Mouse (Mus musculus): Measurements from ENCODE around the gene Nup93. TPM values are rescaled to one million over a fixed set of nuclear protein-coding genes. Genes with fewer than 3 reads are reported as not detected.

The Nup93 gene
- polyA plus RNA-seq, 1 experiment from 2014 or later, result 114 TPM

DNA sequence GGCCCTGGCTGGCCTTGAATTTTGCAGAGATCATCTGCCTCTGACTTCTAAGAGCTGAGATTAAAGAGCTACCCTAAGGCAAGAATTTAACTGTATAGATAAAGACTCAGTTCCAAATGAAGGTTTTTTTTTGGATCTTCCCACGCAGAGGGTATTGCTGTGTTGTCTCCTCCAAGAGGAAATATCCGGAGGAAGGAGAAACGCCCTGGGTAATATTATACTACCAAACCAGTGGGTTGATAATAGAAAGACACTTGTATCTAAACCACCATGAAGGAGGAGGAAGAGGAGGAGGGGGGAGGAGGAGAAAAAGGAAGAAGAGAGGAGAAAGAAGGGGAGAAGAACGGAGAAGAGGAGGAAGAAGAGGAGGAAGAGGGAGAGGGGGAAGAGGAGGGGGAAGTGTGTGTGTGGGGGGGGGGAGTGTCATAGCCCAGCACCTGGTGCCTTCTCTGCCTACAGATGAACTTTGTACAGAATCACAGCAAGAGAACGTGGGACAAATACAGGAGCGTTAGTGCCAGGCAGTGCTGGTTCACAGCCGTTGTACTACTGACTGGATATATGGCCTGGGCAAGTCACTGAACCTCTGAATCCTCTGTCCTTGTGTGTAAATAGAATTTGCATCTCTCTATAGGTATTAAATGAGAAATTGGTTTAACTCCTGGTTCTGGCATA, 36.5 kb upstream of the Nup93 start:
- no peak overlapping the region for H3K4me3 ChIP-seq (replicated peaks)
- no peaks in the 10 kb centered on the region for H3K36me3 ChIP-seq
- H3K4me1 ChIP-seq (replicated peaks), result peaks cover 27% of the 10 kb centered on the region
- H3K27ac ChIP-seq, result no peak overlapping the region
- WGBS, result 65% methylated on average over 7 of the region's 7 CpGs
- no peaks in the 10 kb centered on the region for H3K9me3 ChIP-seq
- H3K4me2 ChIP-seq, result no peak overlapping the region
- ATAC-seq (ENCODE audit: insufficient number of reproducible peaks, insufficient read depth, low FRiP score, low TSS enrichment, low read depth), result no peak
- peaks cover 97% of the 10 kb centered on the region for H3K27me3 ChIP-seq
- no peak overlapping the region for H3K9ac ChIP-seq (replicated peaks)

DNA sequence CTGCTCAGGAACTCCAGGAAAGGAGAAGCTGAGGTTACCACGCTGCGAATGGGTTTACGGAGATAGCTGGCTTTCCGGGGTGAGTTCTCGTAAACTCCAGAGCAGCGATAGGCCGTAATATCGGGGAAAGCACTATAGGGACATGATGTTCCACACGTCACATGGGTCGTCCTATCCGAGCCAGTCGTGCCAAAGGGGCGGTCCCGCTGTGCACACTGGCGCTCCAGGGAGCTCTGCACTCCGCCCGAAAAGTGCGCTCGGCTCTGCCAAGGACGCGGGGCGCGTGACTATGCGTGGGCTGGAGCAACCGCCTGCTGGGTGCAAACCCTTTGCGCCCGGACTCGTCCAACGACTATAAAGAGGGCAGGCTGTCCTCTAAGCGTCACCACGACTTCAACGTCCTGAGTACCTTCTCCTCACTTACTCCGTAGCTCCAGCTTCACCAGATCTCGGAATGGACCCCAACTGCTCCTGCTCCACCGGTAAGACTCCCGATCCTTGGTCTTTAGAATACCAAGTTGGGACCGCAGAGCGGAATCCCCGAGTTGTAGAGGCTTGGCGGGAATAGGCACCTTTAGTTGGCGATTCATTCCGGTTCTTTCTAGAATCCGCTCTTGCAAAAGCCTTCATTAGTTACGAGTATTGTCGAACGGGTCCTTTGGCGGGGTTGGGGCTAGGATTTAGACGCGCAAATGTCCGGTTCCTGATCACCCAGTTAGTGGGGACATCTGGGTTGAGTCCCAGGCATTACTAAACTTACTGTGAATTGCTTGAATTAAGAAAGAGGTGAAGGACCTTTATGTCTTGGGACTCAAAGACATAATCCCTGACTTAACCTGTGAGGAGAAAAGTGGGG, 35.3 kb upstream of the Nup93 start, which contains the start of gene Mt1:
Gene Mt1, plus strand, starts transcription at position 226 of the 856 bp plus-strand sequence.
- Histone ChIP-seq H3K9ac (replicated peaks) (no peak within 1 kb of the TSS; the same call in 1 of the 2 replicates), H3K27me3 (peaks cover 97% of the 10 kb centered on the region), H3K4me1 (replicated peaks) (peaks cover 31% of the 10 kb centered on the region), H3K4me3 (replicated peaks) (peak within 1 kb of the TSS; percentile 41), H3K9me3 (no peaks in the 10 kb centered on the region), H3K27ac (no peak within 1 kb of the TSS), H3K4me2 (peak within 1 kb of the TSS; percentile 69), H3K36me3 (no peaks in the 10 kb centered on the region)
- no peak for ATAC-seq (ENCODE audit: insufficient number of reproducible peaks, insufficient read depth, low FRiP score, low TSS enrichment, low read depth)
- WGBS, result under 1% methylated on average over 50 of the region's 50 CpGs

DNA sequence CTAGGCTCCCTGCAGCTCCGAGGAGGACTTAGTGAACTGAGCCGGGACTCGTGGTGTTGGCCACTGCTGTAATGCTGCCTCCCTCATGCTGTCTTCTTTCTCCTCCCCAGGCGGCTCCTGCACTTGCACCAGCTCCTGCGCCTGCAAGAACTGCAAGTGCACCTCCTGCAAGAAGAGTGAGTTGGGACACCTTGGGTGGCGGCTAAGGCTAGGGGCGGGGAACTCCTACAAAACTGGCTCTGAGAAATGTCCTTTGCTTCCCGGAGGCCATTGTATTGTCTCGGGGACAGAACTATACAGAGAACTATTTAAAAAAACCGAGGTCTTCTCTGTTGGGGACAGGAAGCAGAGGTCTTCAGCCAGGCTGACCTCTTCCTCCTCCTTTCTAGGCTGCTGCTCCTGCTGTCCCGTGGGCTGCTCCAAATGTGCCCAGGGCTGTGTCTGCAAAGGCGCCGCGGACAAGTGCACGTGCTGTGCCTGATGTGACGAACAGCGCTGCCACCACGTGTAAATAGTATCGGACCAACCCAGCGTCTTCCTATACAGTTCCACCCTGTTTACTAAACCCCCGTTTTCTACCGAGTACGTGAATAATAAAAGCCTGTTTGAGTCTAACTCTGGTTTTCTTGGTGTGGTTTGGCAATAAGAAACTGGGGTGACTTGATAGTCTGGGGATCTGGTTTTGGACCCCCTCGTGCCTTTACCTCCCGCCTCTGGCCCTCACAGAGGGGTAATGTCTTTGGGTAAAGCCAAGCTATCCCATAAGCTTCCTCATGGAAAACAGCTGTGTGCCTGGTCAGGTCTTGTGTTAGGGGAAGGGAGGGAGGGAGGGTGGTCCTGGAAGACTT, 34.4 kb upstream of the Nup93 start:
- 4% methylated on average over 25 of the region's 25 CpGs for WGBS
- Histone ChIP-seq H3K9me3 (no peaks in the 10 kb centered on the region), H3K27ac (no peak overlapping the region), H3K27me3 (peaks cover 97% of the 10 kb centered on the region), H3K4me2 (peak overlapping the region; percentile 69), H3K9ac (replicated peaks) (no peak overlapping the region; the same call in 1 of the 2 replicates), H3K36me3 (no peaks in the 10 kb centered on the region), H3K4me3 (replicated peaks) (peak overlapping the region; percentile 41), H3K4me1 (replicated peaks) (peaks cover 36% of the 10 kb centered on the region)
- ATAC-seq (ENCODE audit: insufficient number of reproducible peaks, insufficient read depth, low FRiP score, low TSS enrichment, low read depth), result no peak

DNA sequence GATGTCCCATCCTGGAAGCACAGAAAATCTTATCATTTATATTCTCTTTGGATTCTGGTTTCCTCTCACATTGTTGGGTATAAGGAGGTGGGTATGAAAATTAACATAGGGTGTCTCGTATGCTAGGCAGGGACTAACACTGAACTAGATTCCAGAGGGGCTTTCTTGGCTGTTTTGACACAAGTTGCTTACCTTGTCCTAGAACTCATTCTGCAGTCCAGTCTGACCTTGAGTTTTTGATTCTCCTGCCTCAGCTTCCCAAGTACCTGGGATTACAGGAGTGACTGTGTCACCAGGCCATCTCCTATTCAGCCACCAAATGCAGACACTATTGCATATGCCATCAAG, 33.8 kb upstream of the Nup93 start:
- 73% methylated on average over 1 of the region's 1 CpGs for WGBS
- Histone ChIP-seq H3K9me3 (no peaks in the 10 kb centered on the region), H3K36me3 (no peaks in the 10 kb centered on the region), H3K27ac (no peak overlapping the region), H3K4me1 (replicated peaks) (peaks cover 36% of the 10 kb centered on the region), H3K27me3 (peaks cover 96% of the 10 kb centered on the region), H3K4me3 (replicated peaks) (no peak overlapping the region), H3K9ac (replicated peaks) (no peak overlapping the region), H3K4me2 (0 out of 2 replicates have a peak overlapping the region, but pooled peaks have one; percentile 69)
- ATAC-seq (ENCODE audit: insufficient number of reproducible peaks, insufficient read depth, low FRiP score, low TSS enrichment, low read depth), result no peak

DNA sequence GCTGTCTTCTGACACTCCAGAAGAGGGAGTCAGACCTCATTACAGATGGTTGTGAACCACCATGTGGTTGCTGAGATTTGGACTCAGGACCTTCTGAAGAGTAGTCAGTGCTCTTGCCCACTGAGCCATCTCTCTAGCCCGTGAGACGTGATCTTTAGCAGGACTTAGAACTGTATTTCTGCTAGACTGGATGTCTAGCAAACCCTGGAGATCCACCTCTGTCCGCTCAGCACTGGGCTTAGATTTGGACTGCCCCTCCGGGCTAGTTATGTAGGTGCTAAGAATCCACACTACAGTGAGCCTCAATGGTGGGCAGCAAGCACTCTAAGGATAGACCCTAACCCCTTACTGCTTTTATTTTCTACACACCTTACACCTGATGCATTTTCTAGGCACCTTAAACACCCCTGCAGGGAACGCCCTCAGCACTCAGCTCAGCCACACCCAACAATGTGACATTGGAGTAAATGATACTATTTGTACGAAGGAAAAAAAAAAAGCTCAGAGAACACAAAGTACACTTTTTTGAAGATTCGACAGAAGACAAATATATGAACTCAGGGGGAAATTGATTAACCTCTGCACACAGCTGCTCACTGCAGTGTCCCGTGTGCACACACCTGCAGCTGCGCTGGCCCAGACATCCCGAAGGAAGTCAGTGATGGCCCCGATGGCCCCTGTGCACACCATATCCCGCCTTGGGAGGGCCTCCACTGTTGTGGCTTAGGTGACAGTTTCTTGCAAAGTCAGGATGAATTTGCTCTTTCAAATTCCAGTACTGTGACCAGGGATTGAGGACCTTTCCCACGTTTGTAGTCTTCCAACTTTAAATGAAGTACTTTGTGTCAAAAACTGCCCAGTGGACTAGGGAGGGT, 32.1 kb upstream of the Nup93 start:
- no peak overlapping the region for H3K4me3 ChIP-seq (replicated peaks)

DNA sequence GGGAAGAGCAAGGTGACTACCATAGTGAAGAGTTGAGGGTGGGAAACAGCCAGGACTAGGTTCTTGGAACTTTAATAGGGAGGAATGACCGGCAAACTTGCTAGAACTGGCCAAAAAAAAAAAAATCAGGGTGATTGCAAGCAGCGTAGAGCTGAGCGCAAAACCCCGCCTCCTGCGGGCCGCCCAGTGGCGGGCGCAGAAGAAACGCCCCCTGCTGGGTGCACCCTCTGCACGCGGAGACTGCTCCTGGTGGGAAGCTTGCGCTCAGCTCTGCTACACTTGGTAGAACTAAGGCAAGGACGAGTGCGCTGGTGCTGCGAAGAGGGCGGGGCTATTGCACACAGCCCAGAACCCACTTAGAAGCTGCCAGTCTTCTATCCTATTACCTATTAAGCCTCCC, 31.2 kb upstream of the Nup93 start:
- Histone ChIP-seq H3K9me3 (no peaks in the 10 kb centered on the region), H3K4me1 (replicated peaks) (peaks cover 53% of the 10 kb centered on the region), H3K9ac (replicated peaks) (no peak overlapping the region), H3K4me3 (replicated peaks) (peak overlapping the region; percentile 18), H3K27me3 (peaks cover 97% of the 10 kb centered on the region), H3K27ac (no peak overlapping the region), H3K36me3 (no peaks in the 10 kb centered on the region), H3K4me2 (peak overlapping the region; percentile 48)
- WGBS, result under 1% methylated on average over 16 of the region's 16 CpGs
- ATAC-seq (ENCODE audit: insufficient number of reproducible peaks, insufficient read depth, low FRiP score, low TSS enrichment, low read depth), result peak; percentile 34

More for the DNA sequence above, 32.1 kb upstream of the Nup93 start:
- WGBS, result 63% methylated on average over 13 of the region's 13 CpGs
- Histone ChIP-seq H3K9ac (replicated peaks) (no peak overlapping the region), H3K36me3 (no peaks in the 10 kb centered on the region), H3K27me3 (peaks cover 96% of the 10 kb centered on the region), H3K9me3 (no peaks in the 10 kb centered on the region), H3K4me1 (replicated peaks) (peaks cover 47% of the 10 kb centered on the region), H3K27ac (no peak overlapping the region), H3K4me2 (peak overlapping the region; percentile 48)
- no peak for ATAC-seq (ENCODE audit: insufficient number of reproducible peaks, insufficient read depth, low FRiP score, low TSS enrichment, low read depth)

DNA sequence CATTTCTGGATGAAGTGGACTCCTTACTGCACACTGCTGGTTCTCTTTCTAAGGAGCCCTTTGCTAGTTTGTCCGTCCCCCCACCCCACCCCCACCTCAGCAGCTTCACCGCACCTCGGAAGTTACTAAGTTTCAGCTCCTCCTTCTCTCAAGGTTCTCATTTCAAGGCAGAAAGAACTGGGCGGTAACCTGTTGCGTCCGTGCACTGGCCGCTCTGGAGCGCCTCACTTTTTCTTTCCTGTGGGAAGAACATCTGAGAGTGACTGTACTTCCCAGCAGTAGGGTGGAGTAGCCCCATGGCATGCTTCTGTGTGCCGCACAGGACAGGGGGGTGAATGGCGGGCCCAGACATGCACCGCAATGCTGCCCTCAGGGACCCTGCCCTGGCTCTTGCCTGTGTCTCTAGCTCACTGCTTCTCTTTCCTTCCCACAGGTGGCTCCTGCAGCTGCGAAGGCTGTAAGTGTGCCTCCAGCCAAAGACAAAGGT, 30.0 kb upstream of the Nup93 start:
- Histone ChIP-seq H3K36me3 (no peaks in the 10 kb centered on the region), H3K4me1 (replicated peaks) (peaks cover 45% of the 10 kb centered on the region)
- ATAC-seq (ENCODE audit: insufficient number of reproducible peaks, insufficient read depth, low FRiP score, low TSS enrichment, low read depth), result no peak

DNA sequence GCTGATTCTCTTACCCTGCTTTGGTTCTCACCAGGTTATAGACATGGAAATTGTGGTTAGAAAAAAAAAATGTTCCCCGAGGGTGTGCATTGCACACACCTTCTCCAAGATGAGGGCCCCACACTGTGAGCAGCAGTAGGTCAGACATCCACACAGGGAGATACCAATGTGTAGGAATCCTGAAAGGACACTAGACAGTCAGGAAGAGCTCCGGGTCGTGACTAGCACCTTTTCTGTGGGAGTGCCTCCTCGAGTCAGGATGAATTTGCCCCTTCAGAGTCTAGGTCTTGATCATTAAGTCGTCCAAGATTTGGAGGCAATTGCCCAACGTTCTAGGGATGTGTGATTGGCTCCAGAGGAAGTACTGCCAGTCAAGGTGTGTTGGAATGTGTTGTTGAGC, 28.6 kb upstream of the Nup93 start:
- peaks cover 39% of the 10 kb centered on the region for H3K4me1 ChIP-seq (replicated peaks)
- peaks cover 87% of the 10 kb centered on the region for H3K27me3 ChIP-seq
- ATAC-seq (ENCODE audit: insufficient number of reproducible peaks, insufficient read depth, low FRiP score, low TSS enrichment, low read depth), result no peak

More for the DNA sequence above, 30.0 kb upstream of the Nup93 start:
- no peak overlapping the region for H3K4me3 ChIP-seq (replicated peaks)
- no peak overlapping the region for H3K27ac ChIP-seq
- peaks cover 93% of the 10 kb centered on the region for H3K27me3 ChIP-seq
- no peaks in the 10 kb centered on the region for H3K9me3 ChIP-seq
- H3K9ac ChIP-seq (replicated peaks), result no peak overlapping the region
- peak overlapping the region; percentile 48; the same call in 1 of the 2 replicates for H3K4me2 ChIP-seq
- WGBS, result 13% methylated on average over 12 of the region's 12 CpGs

DNA sequence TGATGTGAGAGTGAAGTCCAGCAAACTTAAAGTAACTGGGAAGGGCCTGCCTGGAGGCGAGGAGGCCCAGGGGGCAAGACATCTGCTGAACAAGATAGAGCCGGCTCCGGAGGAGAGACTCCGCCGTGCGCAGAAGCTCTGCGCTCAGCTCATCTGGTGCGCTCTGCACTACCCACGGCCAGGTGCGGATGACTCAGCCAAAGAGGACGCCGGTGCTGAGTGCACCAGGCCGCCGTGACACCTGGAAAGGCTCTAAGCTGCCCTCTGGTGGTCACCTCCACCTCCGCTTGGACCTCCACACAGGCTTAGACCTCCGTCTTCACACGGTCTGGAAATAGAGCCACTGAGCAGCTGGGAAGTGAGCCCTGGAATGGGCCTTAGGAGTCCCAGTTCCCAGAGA, 27.8 kb upstream of the Nup93 start:
- Histone ChIP-seq H3K27me3 (peaks cover 82% of the 10 kb centered on the region), H3K4me3 (replicated peaks) (0 out of 2 replicates have a peak overlapping the region, but pooled peaks have one; percentile 20), H3K4me2 (peak overlapping the region; percentile 42), H3K27ac (no peak overlapping the region), H3K36me3 (no peaks in the 10 kb centered on the region), H3K9ac (replicated peaks) (no peak overlapping the region), H3K9me3 (no peaks in the 10 kb centered on the region), H3K4me1 (replicated peaks) (peaks cover 45% of the 10 kb centered on the region)
- 3% methylated on average over 17 of the region's 17 CpGs for WGBS
- peak; percentile 76; the same call in 1 of the 2 replicates for ATAC-seq (ENCODE audit: insufficient number of reproducible peaks, insufficient read depth, low FRiP score, low TSS enrichment, low read depth)

More for the DNA sequence above, 28.6 kb upstream of the Nup93 start:
- no peak overlapping the region for H3K4me2 ChIP-seq
- no peak overlapping the region for H3K27ac ChIP-seq
- no peaks in the 10 kb centered on the region for H3K36me3 ChIP-seq
- no peaks in the 10 kb centered on the region for H3K9me3 ChIP-seq
- H3K9ac ChIP-seq (replicated peaks), result no peak overlapping the region
- WGBS, result 60% methylated on average over 6 of the region's 6 CpGs
- no peak overlapping the region for H3K4me3 ChIP-seq (replicated peaks)
